Mouse (Mus musculus) ES-Bruce4 (cell line): ENCODE measurements around the gene Emc8. TPM values are rescaled to one million over a fixed set of nuclear protein-coding genes. Genes with fewer than 3 reads are reported as not detected.

ENCODE experiments used
- H3K27ac ChIP-seq: 2 replicates; pipeline ENCODE4 v1.5.1; 2012; ENCODE audit warnings: low read length, inconsistent platforms; ENCODE audit not compliant: insufficient read depth
- H3K27me3 ChIP-seq: 2 replicates; pipeline ENCODE4 v1.6.1; 2012; ENCODE audit warnings: mild to moderate bottlenecking, low read length, inconsistent platforms; ENCODE audit not compliant: control insufficient read depth, poor library complexity, insufficient read depth, severe bottlenecking
- H3K36me3 ChIP-seq: 2 replicates; pipeline ENCODE4 v1.6.1; 2012; ENCODE audit warnings: inconsistent platforms, mild to moderate bottlenecking, low read length, moderate library complexity; ENCODE audit not compliant: control insufficient read depth, poor library complexity, insufficient read depth, severe bottlenecking
- H3K4me1 ChIP-seq: one replicate; pipeline ENCODE4 v1.8.1; 2011; ENCODE audit warnings: low read length; ENCODE audit not compliant: control insufficient read depth, insufficient read depth
- H3K4me3 ChIP-seq: 2 replicates; pipeline ENCODE4 v1.5.1; 2011; ENCODE audit warnings: low read depth, mild to moderate bottlenecking, low read length
- H3K9ac ChIP-seq: 2 replicates; pipeline ENCODE4 v1.6.1; 2012; ENCODE audit warnings: low read depth, mild to moderate bottlenecking, inconsistent platforms; ENCODE audit not compliant: poor library complexity, severe bottlenecking
- H3K9me3 ChIP-seq: replicated peaks from 2 replicates; pipeline ENCODE4 v1.6.1; 2012; ENCODE audit warnings: mild to moderate bottlenecking, low read length, inconsistent platforms; ENCODE audit not compliant: control insufficient read depth, poor library complexity, insufficient read depth, severe bottlenecking
- CTCF ChIP-seq: IDR thresholded peaks from one replicate; pipeline ENCODE4 v1.8.1; 2011; ENCODE audit warnings: low read depth, low read length
- EP300 ChIP-seq: IDR thresholded peaks from 2 replicates; pipeline ENCODE4 v1.6.1; 2011; ENCODE audit warnings: low read depth, low read length; ENCODE audit not compliant: insufficient read depth
- POLR2A ChIP-seq: IDR thresholded peaks from one replicate; pipeline ENCODE4 v1.8.1; 2011; ENCODE audit warnings: low read length; ENCODE audit not compliant: insufficient read depth
- polyA plus RNA-seq: library from polyadenylated mRNA; stranded (reverse); fragments of >200 nt; gene quantifications from 2 replicates; pipeline ENCODE4 v1.2.4, GENCODE M21; 2011; ENCODE audit warnings: low read depth; ENCODE audit not compliant: missing spikeins, insufficient read depth, insufficient read length

The Emc8 gene
- polyA plus RNA-seq, 1 experiment, result 124 TPM

GRCm38 (mm10) chr8:120672626-120673229 is 4.4 kb upstream of the Emc8 start:
- H3K4me3 ChIP-seq, result no peak overlapping the region; the same call in 1 of the 2 replicates
- peaks cover 6% of the 10 kb centered on the region for H3K4me1 ChIP-seq
- no peaks in the 10 kb centered on the region for H3K9me3 ChIP-seq
- peaks cover 42% of the 10 kb centered on the region for H3K36me3 ChIP-seq
- no peak overlapping the region for H3K9ac ChIP-seq
- peak overlapping the region; percentile 90 for H3K27ac ChIP-seq
- H3K27me3 ChIP-seq, result no peaks in the 10 kb centered on the region
- TF ChIP-seq CTCF, result no peak
- TF ChIP-seq POLR2A, result no peak
- no peak for TF ChIP-seq EP300

GRCm38 (mm10) chr8:120671775-120672174 is 3.4 kb upstream of the Emc8 start:
- peak; percentile 98 for TF ChIP-seq EP300
- TF ChIP-seq POLR2A, result no peak
- no peaks in the 10 kb centered on the region for H3K9me3 ChIP-seq
- H3K9ac ChIP-seq, result no peak overlapping the region
- peak overlapping the region; percentile 90 for H3K27ac ChIP-seq
- peak overlapping the region; percentile 30 for H3K4me3 ChIP-seq
- H3K27me3 ChIP-seq, result no peaks in the 10 kb centered on the region
- H3K36me3 ChIP-seq, result peaks cover 42% of the 10 kb centered on the region
- peaks cover 6% of the 10 kb centered on the region for H3K4me1 ChIP-seq

- Histone ChIP-seq H3K27ac (peak within 1 kb of the TSS; percentile 92), H3K9ac (peak within 1 kb of the TSS; percentile 90), H3K27me3 (no peaks in the 10 kb centered on the region), H3K4me1 (peaks cover 8% of the 10 kb centered on the region), H3K4me3 (peak within 1 kb of the TSS; percentile 85), H3K9me3 (no peaks in the 10 kb centered on the region), H3K36me3 (peaks cover 45% of the 10 kb centered on the region)
- peak; percentile 92 for TF ChIP-seq POLR2A
- no peak for TF ChIP-seq CTCF
- no peak for TF ChIP-seq EP300
These were observed 606 bp downstream of the Emc8 start, which contains the start of the genes Gm27021 and Cox4i1 for GRCm38 (mm10) chr8:120667561-120668373. Gene Gm27021, minus strand, starts transcription at chr8:120668079. Gene Cox4i1, plus strand, starts transcription at chr8:120668222.

- Histone ChIP-seq H3K9me3 (no peaks in the 10 kb centered on the region), H3K4me3 (peak overlapping the region; percentile 72), H3K27me3 (no peaks in the 10 kb centered on the region), H3K27ac (peak overlapping the region; percentile 92), H3K4me1 (peaks cover 6% of the 10 kb centered on the region), H3K9ac (peak overlapping the region; percentile 90), H3K36me3 (peaks cover 38% of the 10 kb centered on the region)
- no peak for TF ChIP-seq POLR2A
- no peak for TF ChIP-seq CTCF
- no peak for TF ChIP-seq EP300
These were observed 1.4 kb downstream of the Emc8 start for GRCm38 (mm10) chr8:120666807-120667470.

- H3K4me1 ChIP-seq, result peaks cover 6% of the 10 kb centered on the region
- peak overlapping the region; percentile 92 for H3K27ac ChIP-seq
- no peaks in the 10 kb centered on the region for H3K27me3 ChIP-seq
- no peaks in the 10 kb centered on the region for H3K9me3 ChIP-seq
- TF ChIP-seq CTCF, result no peak
- TF ChIP-seq EP300, result no peak
- no peak for TF ChIP-seq POLR2A
- peak overlapping the region; percentile 22 for H3K4me3 ChIP-seq
- H3K9ac ChIP-seq, result peak overlapping the region; percentile 90
- H3K36me3 ChIP-seq, result peaks cover 34% of the 10 kb centered on the region
These were observed 2.5 kb downstream of the Emc8 start for GRCm38 (mm10) chr8:120665726-120666455.
